Mouse (Mus musculus): ENCODE measurements at regions not wholly inside any gene's neighbourhood (a gene's known extent, or its start where the extent isn't known, plus 50 kb on each side); places are given as distances from the start of the nearest gene placed in this dataset.

- Histone ChIP-seq H3K4me1 (ENCODE audit: control insufficient read depth, insufficient read depth, low read length) (no peaks in the 10 kb centered on the region; the same call in 1 of the 2 replicates), H3K9ac (ENCODE audit: low read depth, low read length) (no peak overlapping the region), H3K4me3 (no peak overlapping the region), H3K36me3 (ENCODE audit: control insufficient read depth, insufficient read depth, low read length) (no peaks in the 10 kb centered on the region), H3K27ac (no peak overlapping the region), H3K27me3 (ENCODE audit: control insufficient read depth, insufficient read depth, low read length) (no peaks in the 10 kb centered on the region), H3K79me2 (replicated peaks; ENCODE audit: control insufficient read depth, insufficient read depth, low read length) (no peaks in the 10 kb centered on the region)
- 90% methylated on average over 2 of the region's 2 CpGs for WGBS
- DNase-seq: no peak
- TF ChIP-seq CTCF (IDR thresholded peaks at IDR 0.05): no peak
- no peak for TF ChIP-seq EP300 (IDR thresholded peaks at IDR 0.05; ENCODE audit: insufficient read depth, low read depth, low read length)
- TF ChIP-seq POLR2A (IDR thresholded peaks at IDR 0.05; ENCODE audit: insufficient read depth, low read depth, low read length): no peak
- intact Hi-C loops (cut with DNase I): no loop called here
These were observed 104.9 kb upstream of the Rbms1 start for GRCm38 (mm10) chr2:61067877-61068276.

GRCm38 (mm10) chr2:61062125-61062524 lies 99.1 kb upstream of the Rbms1 start:
- WGBS: 54% methylated on average over 2 of the region's 2 CpGs
- Histone ChIP-seq H3K27ac (no peak overlapping the region; the same call in 1 of the 2 replicates), H3K4me1 (ENCODE audit: control insufficient read depth, insufficient read depth, low read length) (no peaks in the 10 kb centered on the region; the same call in 1 of the 2 replicates), H3K27me3 (ENCODE audit: control insufficient read depth, insufficient read depth, low read length) (no peaks in the 10 kb centered on the region), H3K9ac (ENCODE audit: low read depth, low read length) (no peak overlapping the region), H3K36me3 (ENCODE audit: control insufficient read depth, insufficient read depth, low read length) (no peaks in the 10 kb centered on the region), H3K4me3 (no peak overlapping the region), H3K79me2 (replicated peaks; ENCODE audit: control insufficient read depth, insufficient read depth, low read length) (no peaks in the 10 kb centered on the region)
- peak; percentile 50 to 64 for DNase-seq
- TF ChIP-seq EP300 (IDR thresholded peaks at IDR 0.05; ENCODE audit: insufficient read depth, low read depth, low read length) (0 out of 2 replicates have a peak, but pooled peaks have one; percentile 68), POLR2A (IDR thresholded peaks at IDR 0.05; ENCODE audit: insufficient read depth, low read depth, low read length) (no peak)
- intact Hi-C loops (cut with DNase I): no loop called here

DNA sequence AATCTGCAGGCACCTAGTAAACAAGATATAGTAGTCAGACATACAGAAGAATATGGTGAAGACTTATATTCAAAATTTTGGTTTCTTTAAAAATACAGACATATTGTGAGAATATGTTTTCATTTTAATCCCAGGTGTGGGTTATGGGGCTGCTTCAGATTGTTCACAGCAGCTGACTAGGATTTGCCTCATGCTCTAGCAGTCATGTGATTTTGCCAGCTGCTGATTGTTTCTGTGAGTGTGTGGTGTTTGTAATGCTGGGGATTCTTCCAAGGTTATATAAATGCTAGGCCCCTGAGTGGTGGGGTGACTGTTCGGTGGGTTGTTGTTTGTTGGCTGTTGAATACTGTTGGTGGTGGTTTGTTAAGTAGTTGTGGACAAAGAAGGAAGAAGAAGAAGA lies 97.9 kb upstream of the Rbms1 start:
- no peaks in the 10 kb centered on the region; the same call in 1 of the 2 replicates for H3K4me1 ChIP-seq (ENCODE audit: control insufficient read depth, insufficient read depth, low read length)
- no peak overlapping the region for H3K9ac ChIP-seq (ENCODE audit: low read depth, low read length)
- no peaks in the 10 kb centered on the region for H3K79me2 ChIP-seq (replicated peaks; ENCODE audit: control insufficient read depth, insufficient read depth, low read length)
- no peaks in the 10 kb centered on the region for H3K36me3 ChIP-seq (ENCODE audit: control insufficient read depth, insufficient read depth, low read length)
- H3K27ac ChIP-seq: no peak overlapping the region
- no peak overlapping the region for H3K4me3 ChIP-seq
- intact Hi-C loops (cut with DNase I): no loop called here
- no peak for DNase-seq
- no peaks in the 10 kb centered on the region for H3K27me3 ChIP-seq (ENCODE audit: control insufficient read depth, insufficient read depth, low read length)
- TF ChIP-seq CTCF (IDR thresholded peaks at IDR 0.05): no peak
- TF ChIP-seq EP300 (IDR thresholded peaks at IDR 0.05; ENCODE audit: insufficient read depth, low read depth, low read length): no peak
- no peak for TF ChIP-seq POLR2A (IDR thresholded peaks at IDR 0.05; ENCODE audit: insufficient read depth, low read depth, low read length)
- WGBS: 94% methylated on average over 1 of the region's 1 CpGs

GRCm38 (mm10) chr2:61058545-61059235 lies 95.7 kb upstream of the Rbms1 start:
- 51% methylated on average over 6 of the region's 6 CpGs for WGBS
- no peak for DNase-seq
- no peak overlapping the region for H3K27ac ChIP-seq

GRCm38 (mm10) chr2:61052296-61052695 lies 89.3 kb upstream of the Rbms1 start:
- no peaks in the 10 kb centered on the region for H3K36me3 ChIP-seq (ENCODE audit: control insufficient read depth, insufficient read depth, low read length)
- H3K9ac ChIP-seq (ENCODE audit: low read depth, low read length): no peak overlapping the region
- H3K4me1 ChIP-seq (ENCODE audit: control insufficient read depth, insufficient read depth, low read length): no peaks in the 10 kb centered on the region
- WGBS: 68% methylated on average over 9 of the region's 9 CpGs
- DNase-seq: no peak
- no peaks in the 10 kb centered on the region for H3K27me3 ChIP-seq (ENCODE audit: control insufficient read depth, insufficient read depth, low read length)
- no peaks in the 10 kb centered on the region for H3K79me2 ChIP-seq (replicated peaks; ENCODE audit: control insufficient read depth, insufficient read depth, low read length)
- intact Hi-C loops (cut with DNase I): no loop called here
- no peak overlapping the region for H3K27ac ChIP-seq
- no peak overlapping the region for H3K4me3 ChIP-seq
- TF ChIP-seq EP300 (IDR thresholded peaks at IDR 0.05; ENCODE audit: insufficient read depth, low read depth, low read length) (no peak), CTCF (IDR thresholded peaks at IDR 0.05) (no peak), POLR2A (IDR thresholded peaks at IDR 0.05; ENCODE audit: insufficient read depth, low read depth, low read length) (no peak)

More at GRCm38 (mm10) chr2:61058545-61059235, 95.7 kb upstream of the Rbms1 start:
- TF ChIP-seq EP300 (IDR thresholded peaks at IDR 0.05; ENCODE audit: insufficient read depth, low read depth, low read length) (no peak), CTCF (IDR thresholded peaks at IDR 0.05) (no peak), POLR2A (IDR thresholded peaks at IDR 0.05; ENCODE audit: insufficient read depth, low read depth, low read length) (no peak)
- H3K79me2 ChIP-seq (replicated peaks; ENCODE audit: control insufficient read depth, insufficient read depth, low read length): no peaks in the 10 kb centered on the region
- no peaks in the 10 kb centered on the region for H3K27me3 ChIP-seq (ENCODE audit: control insufficient read depth, insufficient read depth, low read length)
- H3K4me1 ChIP-seq (ENCODE audit: control insufficient read depth, insufficient read depth, low read length): no peaks in the 10 kb centered on the region; the same call in 1 of the 2 replicates
- intact Hi-C loops (cut with DNase I): no loop called here
- no peak overlapping the region for H3K9ac ChIP-seq (ENCODE audit: low read depth, low read length)
- no peak overlapping the region for H3K4me3 ChIP-seq
- H3K36me3 ChIP-seq (ENCODE audit: control insufficient read depth, insufficient read depth, low read length): no peaks in the 10 kb centered on the region

- no peak overlapping the region for H3K27ac ChIP-seq
- intact Hi-C loops (cut with DNase I): no loop called here
- H3K9ac ChIP-seq (ENCODE audit: low read depth, low read length): no peak overlapping the region
- no peaks in the 10 kb centered on the region for H3K79me2 ChIP-seq (replicated peaks; ENCODE audit: control insufficient read depth, insufficient read depth, low read length)
- no peak overlapping the region for H3K4me3 ChIP-seq
- no peaks in the 10 kb centered on the region for H3K4me1 ChIP-seq (ENCODE audit: control insufficient read depth, insufficient read depth, low read length)
- no peak for DNase-seq
- H3K36me3 ChIP-seq (ENCODE audit: control insufficient read depth, insufficient read depth, low read length): no peaks in the 10 kb centered on the region
- no peaks in the 10 kb centered on the region for H3K27me3 ChIP-seq (ENCODE audit: control insufficient read depth, insufficient read depth, low read length)
- 78% methylated on average over 8 of the region's 8 CpGs for WGBS
- TF ChIP-seq CTCF (IDR thresholded peaks at IDR 0.05): no peak
- no peak for TF ChIP-seq EP300 (IDR thresholded peaks at IDR 0.05; ENCODE audit: insufficient read depth, low read depth, low read length)
- no peak for TF ChIP-seq POLR2A (IDR thresholded peaks at IDR 0.05; ENCODE audit: insufficient read depth, low read depth, low read length)
These were observed 88.8 kb upstream of the Rbms1 start for GRCm38 (mm10) chr2:61051808-61052207.

Measured in heart, adult 2 months (tissue).